Mouse (Mus musculus): Measurements from ENCODE around the gene Tmeff1. TPM values are rescaled to one million over a fixed set of nuclear protein-coding genes. Genes with fewer than 3 reads are reported as not detected.

The Tmeff1 gene
- 12.2 TPM for polyA plus RNA-seq (2014; fragmentation: Illumina TruSeq; extraction: RNeasy Lipid Tissue Mini Kit (QIAGEN cat#74804); ENCODE audit: low read depth, low replicate concordance)

GRCm38 (mm10) chr4:48584421-48585240, at the start of gene Tmeff1:
Gene Tmeff1, plus strand, starts transcription at chr4:48585174.

GRCm38 (mm10) chr4:48539841-48540575, 45.0 kb upstream of the Tmeff1 start, which contains the start of gene Msantd3:
Gene Msantd3, plus strand, starts transcription at chr4:48539935.

GRCm38 (mm10) chr4:48663271-48663670, 78.3 kb downstream of the Tmeff1 start, which contains the start of gene Cavin4:
Gene Cavin4, plus strand, starts transcription at chr4:48663514.

Other genes with a start within 250 kb of the Tmeff1 start
- gene Tex10, start 111.7 kb upstream of the Tmeff1 start, polyA plus RNA-seq (2014; fragmentation: Illumina TruSeq; extraction: RNeasy Lipid Tissue Mini Kit (QIAGEN cat#74804); ENCODE audit: low read depth, low replicate concordance) = 57.3 TPM
- 21.8 TPM for gene Msantd3, start 45.2 kb upstream of the Tmeff1 start, polyA plus RNA-seq (2014; fragmentation: Illumina TruSeq; extraction: RNeasy Lipid Tissue Mini Kit (QIAGEN cat#74804); ENCODE audit: low read depth, low replicate concordance)
- gene Cavin4, start 78.3 kb downstream of the Tmeff1 start, polyA plus RNA-seq (2014; fragmentation: Illumina TruSeq; extraction: RNeasy Lipid Tissue Mini Kit (QIAGEN cat#74804); ENCODE audit: low read depth, low replicate concordance) = 1.1 TPM

Measured in adrenal gland, adult 10 weeks (tissue).